Mouse (Mus musculus) spleen, adult 2 months (tissue): ENCODE data around the gene Mboat1.

ENCODE experiments used
- CTCF ChIP-seq: fragments of 200-500 bp; IDR thresholded peaks from 2 replicates; pipeline ENCODE4 v1.5.1; 2011; ENCODE audit warnings: mild to moderate bottlenecking, inconsistent platforms; ENCODE audit not compliant: insufficient read depth, insufficient read length, insufficient replicate concordance; ENCODE audit errors: extremely low read depth
- POLR2A ChIP-seq: fragments of 200-500 bp; IDR thresholded peaks from 2 replicates; pipeline ENCODE4 v1.6.1; 2011; ENCODE audit warnings: low read depth, low read length, inconsistent platforms

DNA sequence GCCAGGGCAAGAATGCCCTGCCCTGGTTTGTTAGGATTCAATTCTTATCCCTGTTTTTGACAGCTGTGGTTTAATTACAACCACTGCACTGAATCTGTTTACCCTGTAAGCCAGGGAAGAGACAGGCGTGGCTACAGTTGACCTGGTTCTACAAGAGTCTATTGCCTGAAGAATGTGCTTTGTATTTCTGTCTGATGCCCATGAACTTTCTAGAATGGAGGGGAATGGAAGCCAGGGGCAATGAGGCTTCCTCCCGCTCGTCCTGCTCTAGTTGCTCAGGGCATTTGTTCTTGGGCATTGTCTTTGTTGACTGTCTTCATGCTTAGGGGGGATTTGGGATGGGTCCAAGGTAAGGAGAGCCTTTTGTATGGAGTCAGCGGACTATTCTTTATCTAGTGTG is 63.5 kb downstream of the Mboat1 start:
- TF ChIP-seq POLR2A (no peak), CTCF (no peak)
